Mouse (Mus musculus) kidney, adult 2 months (tissue): ENCODE measurements around the gene Sema3b.

ENCODE experiments used
- CTCF ChIP-seq: fragments of 200-500 bp; conservative IDR thresholded peaks from 2 replicates; pipeline ENCODE4 v1.5.1; 2011; ENCODE audit warnings: low read depth, mild to moderate bottlenecking, control low read depth, low read length, moderate library complexity, mixed read lengths; ENCODE audit not compliant: insufficient read depth, insufficient read length
- POLR2A ChIP-seq: fragments of 200-500 bp; IDR thresholded peaks from one replicate; pipeline ENCODE4 v1.6.1; 2011; ENCODE audit warnings: low read depth, low read length, control low read depth

GRCm38 (mm10) chr9:107549297-107550074 is 59.5 kb downstream of the Sema3b start:
- TF ChIP-seq POLR2A (no peak), CTCF (no peak)
